Mouse (Mus musculus): ENCODE measurements around the gene Tanc2.
A peak's percentile ranks its signal among the peaks of the same experiment; 100 is the strongest.

Tanc2 gene

DNA sequence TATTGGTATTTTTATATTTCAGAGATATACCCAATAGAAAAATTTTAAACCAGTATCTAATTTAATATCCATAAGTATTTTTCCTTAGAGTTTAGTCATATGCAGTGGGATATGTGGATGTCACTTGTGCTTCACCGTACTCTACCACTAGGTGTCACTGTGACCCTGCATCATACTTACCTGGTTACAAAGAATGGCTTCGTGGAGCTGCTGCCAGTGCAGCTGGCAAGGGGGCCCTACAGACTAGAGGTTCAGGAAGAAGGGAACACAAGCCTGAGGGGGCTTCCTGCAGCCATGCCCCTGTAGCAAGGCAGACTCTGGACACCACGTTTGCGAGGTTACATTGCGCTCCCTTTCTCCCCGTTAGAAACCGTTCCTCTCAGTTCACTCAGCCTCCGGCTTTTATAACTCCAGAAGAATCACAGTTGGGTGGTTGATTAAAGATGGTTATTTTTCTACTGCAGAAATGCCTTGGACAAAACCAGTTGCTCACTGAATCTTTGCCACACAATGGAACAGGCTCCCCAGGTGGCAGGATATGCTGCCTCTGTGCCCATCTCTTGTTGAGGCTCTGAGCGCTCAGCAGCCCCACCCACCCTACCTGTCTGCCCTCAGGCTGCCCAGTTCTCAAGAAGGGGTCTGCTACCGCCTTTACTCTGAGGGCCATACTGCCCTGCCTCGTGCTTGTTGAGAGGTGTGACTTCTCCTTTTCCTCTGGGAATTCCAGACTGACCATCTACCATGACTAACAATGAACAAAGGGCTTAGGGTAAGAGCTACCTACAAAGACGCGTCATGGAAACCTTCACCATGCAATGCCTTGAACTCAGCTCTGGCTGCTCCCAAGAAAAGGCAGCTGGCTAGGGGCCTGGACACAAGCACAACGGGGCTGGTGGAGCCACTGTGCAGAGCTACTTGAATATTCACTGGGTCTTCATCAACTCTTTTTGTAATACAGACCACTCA, 337.6 kb downstream of the Tanc2 start:
- DNase-seq (ENCODE audit: low spot score): peak; percentile 85

DNA sequence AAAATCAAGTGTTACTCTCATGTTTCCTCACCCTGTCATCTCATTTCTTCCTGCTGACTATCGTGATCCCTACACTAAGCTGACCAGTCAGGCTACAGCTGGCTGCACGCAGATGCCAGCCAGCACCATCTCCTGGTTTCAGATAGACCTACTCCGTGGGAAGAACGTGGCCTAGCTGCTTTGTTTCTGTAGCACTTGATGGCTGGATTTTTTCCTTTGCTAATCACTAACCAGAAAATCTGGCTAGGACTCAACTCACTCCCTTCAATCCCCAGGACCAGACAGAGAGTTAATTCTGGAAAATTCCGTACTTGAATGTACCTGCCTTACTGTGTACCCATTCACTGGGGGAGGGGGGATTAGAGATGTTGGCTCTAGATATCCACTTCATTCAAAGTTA, 338.4 kb downstream of the Tanc2 start:
- DNase-seq (ENCODE audit: low spot score): no peak

DNA sequence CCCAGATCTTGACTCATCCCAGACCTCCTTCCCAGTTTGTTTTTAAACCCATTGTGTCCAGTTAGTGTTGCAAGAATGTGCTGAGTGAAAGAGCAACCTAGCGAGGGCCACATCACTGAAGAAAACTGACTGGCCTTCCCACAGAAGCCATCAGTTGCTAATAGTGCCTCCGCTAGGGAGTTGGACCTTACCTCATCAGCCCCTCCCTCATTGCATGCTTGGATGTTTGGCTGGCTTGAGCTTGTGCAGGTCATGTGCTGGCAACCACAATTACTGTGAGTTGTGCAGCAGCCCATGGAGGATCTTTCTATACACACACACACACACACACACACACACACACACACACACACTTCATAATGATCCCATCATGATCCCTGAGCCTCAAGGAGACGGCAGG, 341.6 kb downstream of the Tanc2 start:
- DNase-seq (ENCODE audit: low spot score): no peak

DNA sequence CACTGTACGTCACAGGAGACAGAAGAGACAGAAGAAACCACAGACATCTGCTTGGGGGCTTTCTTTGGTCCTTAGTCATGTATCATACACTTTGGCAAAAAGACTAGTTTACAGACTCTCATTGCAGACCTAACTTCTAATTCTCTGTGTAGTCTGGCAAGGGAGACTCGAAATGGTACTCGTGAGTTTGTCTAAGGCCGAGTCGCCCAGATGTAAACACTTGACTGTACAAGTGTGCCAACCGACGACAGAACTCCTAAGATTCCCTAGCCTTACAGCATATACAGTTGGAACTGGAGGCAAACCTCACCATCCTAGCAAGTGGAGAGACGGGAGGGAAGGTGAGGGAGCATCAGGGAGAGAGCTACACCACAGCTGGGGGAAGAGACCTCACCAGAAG, 344.0 kb downstream of the Tanc2 start:
- DNase-seq (ENCODE audit: low spot score): peak; percentile 70

DNA sequence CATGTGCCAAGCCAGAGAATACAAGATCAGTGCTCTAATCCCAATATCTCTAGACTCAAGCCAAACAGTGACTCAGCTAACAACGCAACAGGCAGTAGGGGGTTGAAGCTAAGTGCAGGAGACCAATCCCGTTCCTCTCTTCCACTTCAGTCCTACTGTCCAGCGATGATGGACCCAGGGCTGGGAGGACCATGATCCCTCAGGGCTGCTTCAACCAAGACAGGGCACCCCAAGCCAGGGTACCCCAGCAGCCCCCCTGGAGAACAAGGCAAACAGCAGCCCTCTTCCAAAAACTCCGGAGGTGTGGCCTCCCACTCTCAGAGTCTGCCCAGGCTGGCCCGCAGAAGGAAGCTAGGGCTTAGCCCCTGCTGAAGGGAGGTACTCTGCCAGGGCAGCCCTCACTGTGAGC, 344.5 kb downstream of the Tanc2 start:
- no peak for DNase-seq (ENCODE audit: low spot score)

DNA sequence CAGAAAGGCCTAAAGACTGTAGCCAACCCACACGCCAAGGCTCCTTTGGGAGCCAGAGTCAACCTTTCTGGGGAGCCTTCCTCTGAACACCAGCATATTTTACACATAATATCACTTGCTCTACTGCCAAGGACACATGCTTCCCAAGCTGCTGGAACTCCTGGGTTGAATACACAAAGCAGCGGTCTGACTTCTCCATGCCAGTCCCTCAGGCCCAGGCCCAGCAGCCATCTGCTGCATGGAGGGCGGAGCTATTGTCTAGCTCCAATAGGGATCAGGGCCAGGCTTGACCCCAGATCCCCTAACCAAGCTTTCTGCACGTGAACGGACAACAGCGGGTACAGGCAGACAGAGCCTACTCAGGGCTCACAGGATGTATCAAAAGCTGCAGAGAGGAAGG, 345.0 kb downstream of the Tanc2 start:
- no peak for DNase-seq (ENCODE audit: low spot score)

DNA sequence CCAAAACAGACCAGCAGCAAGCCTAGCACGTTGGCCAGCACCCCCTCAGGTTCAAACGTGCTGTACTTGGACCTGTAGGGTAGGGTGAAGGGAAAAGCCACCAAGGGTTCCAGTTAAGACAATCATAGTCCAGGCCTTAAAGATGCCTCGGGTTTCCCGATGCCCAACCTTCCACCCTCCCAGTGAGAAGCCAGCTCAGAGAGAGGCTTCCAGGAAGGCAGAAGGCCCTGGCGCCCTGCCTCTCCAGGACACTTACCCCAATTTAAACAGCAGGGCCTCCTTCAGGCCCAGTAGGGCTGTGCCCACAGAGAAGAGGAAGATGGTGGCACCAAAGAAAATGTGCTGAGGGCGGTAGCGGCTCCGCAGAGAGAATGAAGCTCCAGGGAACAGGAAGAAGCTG, 345.7 kb downstream of the Tanc2 start:
- DNase-seq (ENCODE audit: low spot score): no peak

DNA sequence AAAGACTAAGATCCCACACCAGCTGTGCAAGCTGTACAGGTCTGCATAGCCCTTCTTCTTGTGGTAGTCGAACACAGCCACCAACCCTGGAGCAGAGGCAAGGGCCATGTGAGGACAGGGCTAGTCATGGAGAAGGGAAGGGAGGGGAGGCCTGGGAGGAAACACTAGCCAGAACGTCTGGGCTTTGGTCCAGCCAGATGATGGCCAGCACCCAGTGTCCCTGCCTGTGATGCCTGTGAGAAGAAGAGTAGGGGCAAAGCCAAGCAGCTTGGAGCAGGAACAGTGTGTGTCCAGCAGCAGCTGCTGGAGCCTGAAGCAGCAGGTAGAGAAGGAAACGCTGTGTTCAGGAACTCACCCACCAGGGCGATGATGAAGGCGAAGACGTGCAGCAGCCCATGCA, 346.4 kb downstream of the Tanc2 start:
- DNase-seq (ENCODE audit: low spot score): peak; percentile 64

DNA sequence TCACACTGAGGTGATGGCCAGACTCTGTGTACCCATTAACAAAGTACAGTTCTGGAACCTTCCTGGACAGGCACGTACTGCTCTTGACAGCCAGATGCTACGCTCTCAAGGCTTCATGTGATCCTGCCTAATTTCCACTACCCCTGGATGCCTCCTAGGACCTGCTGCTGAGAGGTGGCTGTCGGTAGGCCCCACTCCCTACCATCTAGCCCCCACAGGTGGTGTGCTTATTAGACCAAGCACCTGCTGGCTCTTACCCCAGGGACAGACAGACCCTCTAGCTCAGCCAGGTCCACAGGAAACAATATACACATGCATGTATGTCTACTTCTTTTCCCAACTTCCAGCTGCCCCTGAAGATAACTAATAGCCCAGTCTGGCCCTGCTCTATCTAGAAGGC, 347.2 kb downstream of the Tanc2 start:
- no peak for DNase-seq (ENCODE audit: low spot score)

DNA sequence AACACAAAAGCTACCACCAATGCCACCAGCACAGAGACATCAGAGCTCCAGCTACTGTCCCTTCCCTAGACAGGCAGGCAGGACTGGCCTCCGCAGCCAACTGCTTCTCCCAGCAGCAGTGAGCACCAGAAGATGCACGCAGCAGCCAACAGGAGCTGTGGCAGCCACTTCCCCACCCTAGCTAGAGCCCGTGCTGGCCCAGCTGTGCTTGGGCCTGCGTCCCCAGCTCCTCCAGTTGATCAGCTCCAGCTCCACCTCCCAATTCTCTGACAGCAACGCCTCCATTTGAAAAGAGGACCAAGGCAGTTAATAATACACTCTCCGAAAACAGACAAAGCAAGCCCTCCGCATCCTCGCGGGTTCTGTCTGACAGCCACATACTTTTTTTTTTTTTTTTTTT, 349.0 kb downstream of the Tanc2 start:
- DNase-seq (ENCODE audit: low spot score): no peak

DNA sequence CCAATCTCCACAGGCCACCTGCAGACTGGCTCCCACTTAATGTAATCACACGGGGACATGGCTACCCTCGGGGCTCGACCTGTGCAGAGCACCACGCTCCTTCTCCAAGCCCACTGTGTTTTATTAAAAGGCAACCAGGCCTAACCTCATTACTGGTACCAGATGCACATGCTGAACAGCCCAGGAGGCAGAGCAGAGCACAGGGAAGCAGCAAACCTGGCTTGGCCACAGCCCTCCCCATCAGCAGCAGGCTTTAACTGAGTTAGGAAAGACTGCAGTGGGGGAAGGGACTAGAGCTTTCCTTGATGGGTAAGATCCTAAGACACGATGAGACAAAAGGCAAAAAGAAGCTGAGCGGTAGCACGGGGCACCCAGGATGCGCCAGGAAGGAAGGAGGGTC, 352.2 kb downstream of the Tanc2 start:
- DNase-seq (ENCODE audit: low spot score): no peak

DNA sequence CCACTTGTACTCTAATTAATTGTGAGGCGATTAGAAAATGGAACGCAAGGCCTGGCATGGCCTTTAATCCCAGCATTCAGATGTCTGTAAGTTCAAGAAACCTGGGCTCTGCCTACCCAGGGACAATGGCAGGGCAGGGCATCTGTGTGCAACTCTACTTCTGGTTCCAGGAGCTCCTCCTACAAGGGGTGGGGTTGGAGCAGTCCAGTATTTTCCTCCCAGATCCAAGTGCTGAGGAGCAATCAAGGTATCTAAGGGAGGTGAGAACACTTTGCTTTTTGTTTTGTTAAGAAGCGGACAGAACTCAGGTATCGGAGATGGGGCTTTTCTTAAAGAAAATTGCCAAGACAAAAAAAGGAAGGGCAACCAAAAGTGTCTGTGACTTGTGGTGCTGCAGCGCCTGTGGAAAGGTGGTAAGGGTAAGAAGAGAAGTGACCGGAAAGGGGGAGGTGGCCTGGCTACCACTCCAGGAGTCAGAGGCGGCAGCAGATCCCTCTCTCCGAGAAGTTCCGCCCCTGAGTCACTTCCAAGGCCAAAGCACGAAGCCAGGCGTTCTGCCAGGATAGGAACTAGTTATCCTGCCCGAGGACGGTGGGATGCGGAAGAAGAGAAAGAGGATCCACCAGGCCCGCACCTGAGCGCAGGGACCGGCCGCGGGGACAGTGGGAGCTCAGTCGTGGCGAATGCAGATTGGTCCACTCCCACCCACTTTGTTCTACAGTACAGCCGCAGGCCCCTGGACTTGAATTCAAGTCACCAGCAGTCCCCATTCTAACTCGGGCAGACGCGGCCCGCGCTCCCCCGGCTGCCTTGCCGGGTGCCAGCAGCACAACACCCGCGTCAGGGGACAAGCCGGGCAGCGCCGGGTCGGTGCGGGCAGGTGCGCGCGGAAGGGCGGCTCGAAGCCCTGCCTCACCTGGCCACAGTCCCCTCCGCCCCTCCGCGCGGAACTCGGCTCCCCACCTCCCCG, 353.6 kb downstream of the Tanc2 start:
- DNase-seq (ENCODE audit: low spot score): peak; percentile 84

DNA sequence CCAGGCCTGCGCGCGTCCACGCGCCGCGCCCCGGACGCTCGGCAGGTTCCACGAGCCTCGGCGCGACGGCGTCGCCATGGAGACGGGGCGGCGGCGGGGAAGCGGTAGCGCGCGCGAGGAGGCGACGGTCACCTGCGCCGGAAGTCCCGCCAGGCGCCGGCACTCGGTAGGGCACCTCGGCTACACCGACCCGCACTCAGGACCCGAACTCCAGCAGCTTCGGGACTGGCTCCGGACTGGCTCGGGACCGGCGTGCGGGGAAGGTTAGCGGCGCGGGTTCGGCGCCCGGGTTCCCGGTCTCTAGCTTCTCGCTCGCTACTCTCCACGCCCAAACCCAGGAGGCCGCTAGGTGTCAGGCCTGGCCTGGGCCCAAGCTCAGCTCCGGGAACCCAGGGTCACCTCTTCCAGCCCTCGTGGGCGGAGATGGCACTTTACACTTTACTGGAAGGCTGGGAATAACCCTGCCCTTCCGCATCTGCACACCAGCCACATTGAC, 354.4 kb downstream of the Tanc2 start:
- peak; percentile 89 for DNase-seq (ENCODE audit: low spot score)

DNA sequence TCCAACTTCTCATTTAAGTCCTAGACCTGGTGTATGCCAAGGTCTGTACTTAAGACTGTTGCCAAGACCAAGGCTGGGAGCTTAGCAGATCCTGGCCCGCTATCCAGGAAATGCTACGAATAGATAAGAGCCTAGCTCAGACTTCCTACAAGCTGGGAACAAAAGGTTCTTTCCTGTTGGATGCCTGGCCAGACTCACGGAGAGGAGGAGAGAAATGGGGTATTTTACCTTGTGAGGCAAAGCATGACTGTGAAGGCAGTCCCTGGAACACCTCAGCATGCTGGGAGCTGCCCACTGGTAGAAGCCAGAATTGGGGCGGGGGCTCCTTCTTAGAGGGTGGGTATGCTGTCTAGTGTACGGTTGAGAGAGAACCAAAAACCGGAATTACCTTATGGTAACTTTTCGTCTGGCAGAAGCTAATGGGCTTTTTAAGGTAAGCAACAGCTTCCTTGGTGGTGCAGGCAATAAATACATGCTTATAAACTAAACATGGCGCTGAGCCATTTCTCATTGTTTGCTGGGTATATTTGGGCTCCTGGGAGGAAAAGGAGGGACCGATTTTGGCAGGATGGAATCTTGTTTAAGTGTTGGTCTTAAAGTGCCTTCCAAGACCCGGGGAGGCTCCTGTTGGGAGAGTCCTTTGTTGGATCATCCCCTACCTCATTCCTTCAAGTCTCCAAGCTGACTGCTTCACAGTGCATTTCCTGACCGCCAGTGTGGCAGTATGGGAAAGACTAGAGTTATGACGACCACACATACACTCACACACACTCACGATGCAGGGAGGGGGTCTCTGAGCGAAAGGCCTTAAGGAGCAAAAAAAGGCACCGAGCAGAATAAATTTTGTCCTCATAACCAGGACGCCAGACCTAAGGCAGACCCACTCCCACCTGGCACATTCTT, 355.2 kb downstream of the Tanc2 start:
- DNase-seq (ENCODE audit: low spot score): peak; percentile 91

DNA sequence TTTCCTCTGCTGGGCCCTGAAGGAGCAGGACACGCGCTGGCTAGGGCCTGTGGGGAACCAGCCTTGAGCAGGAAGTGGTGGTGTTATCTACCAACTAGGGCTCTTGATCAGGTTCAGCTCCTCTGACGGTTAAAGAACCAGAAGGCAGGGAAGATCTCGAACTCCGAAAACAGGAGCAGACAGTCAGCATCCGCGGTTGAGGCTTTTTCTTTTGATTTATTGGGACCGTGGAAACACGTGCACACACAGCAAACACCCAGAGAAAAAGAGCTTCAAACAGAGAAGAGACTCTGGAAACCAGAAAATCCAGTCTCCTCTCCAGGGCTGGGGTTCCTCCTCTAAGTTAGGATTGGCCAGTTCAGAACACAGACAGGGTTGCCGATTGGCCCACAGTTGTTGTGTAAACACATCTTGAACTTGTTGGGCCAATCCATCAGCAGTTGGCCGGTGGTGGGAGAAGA, 356.9 kb downstream of the Tanc2 start:
- peak; percentile 56 for DNase-seq (ENCODE audit: low spot score)

DNA sequence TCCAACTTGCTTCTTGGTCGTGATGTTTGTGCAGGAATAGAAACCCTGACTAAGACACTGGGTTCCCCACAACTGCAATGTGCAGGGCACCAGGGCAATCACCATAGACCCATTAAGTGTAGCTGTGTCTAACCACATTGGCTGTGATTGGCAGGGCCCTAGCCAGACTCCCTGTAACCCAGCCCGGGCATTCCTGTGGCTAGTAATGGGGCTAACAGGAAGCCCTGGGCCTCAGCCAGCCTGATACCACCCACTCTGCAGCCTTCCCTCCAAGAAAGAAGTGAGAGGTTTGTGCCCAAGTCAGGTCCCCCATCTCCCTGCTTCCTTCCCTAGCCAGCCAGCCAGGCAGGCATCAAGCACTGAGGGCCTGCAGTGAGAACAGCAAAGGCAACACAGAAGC, 358.5 kb downstream of the Tanc2 start:
- DNase-seq (ENCODE audit: low spot score): no peak

DNA sequence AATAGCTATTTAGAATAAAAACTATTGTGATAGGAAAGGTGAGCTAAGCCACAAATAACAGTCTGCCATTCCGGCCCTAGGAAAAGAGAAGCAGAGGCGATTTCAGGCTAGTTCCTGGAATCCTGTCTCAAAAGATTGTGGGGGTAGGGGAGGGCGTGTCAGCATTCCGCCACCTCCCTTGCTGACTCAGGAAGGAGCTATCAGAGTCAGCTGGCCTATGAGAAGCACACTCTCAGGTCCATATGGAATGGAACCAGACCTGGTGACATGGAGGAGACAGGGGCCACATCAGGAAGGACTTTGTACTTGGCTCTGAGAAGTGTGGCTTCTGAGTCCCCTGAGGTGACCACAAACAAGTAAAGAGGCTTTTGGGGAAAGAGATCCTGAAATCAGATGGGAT, 360.7 kb downstream of the Tanc2 start:
- DNase-seq (ENCODE audit: low spot score): no peak

DNA sequence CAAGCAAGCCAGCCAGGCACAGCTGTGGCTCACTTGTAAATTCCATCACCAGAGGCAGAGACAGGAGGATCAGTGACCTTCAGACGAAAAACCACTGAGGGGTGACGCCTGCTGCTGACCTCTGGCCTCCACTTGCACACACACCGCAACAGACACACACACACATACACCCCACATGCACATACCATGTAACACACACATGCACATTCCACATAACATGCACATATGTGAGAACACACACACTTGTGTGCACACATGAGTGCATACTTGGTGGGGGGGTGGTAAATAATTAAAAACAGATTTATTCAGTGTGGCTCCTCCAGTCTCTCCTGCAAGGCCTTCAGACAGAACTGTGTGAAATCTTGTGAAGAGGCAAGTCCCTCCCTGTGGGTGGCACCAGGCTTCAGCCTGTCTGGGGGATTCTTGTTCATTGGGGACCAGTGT, 361.8 kb downstream of the Tanc2 start:
- no peak for DNase-seq (ENCODE audit: low spot score)

DNA sequence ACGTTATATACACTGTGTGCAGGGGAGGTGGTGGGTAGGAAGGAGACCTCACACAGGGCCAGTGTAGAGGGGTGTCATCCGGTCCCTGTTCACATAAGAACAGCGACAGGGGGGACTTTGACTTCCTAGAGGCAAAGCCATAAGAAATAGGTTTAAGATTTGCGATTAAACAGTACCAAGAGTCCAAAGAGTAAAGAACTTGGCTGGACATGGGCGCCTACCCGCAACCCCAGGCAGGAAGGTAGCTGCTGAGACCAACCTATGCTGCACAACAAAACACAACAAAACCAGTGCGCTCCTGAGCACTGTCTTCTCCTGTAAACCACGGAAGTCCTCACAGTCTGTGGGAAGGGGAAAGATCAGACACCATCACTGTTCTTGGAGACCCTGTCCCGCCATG, 362.3 kb downstream of the Tanc2 start:
- DNase-seq (ENCODE audit: low spot score): no peak

DNA sequence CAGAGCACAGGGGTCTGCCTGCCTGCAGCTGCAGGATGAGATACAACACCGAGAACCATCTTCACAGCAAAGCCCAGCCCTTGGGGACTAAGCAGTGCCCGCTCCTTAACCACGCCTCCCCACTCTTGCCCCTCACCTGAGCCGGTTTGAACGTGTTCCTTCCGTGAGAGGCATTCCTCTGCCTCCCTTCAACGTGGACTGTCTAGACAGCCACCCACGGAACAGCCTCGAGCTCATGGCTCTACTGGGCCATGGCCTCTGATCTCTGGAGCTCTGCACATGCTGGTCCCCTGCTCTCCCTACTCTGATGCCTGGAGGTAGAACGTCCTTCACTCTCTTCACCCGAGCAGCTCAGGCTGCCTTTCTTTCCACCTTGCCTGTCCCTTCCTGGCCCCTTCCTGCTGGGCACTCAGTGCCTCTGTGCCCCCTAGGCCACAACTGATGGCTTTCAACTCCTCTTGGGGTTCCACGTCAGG, 363.2 kb downstream of the Tanc2 start, which contains the start of gene Cyb561:
TSS of gene Cyb561 (minus strand) at position 426 of the 476 bp plus-strand sequence.
- DNase-seq (ENCODE audit: low spot score): no peak

DNA sequence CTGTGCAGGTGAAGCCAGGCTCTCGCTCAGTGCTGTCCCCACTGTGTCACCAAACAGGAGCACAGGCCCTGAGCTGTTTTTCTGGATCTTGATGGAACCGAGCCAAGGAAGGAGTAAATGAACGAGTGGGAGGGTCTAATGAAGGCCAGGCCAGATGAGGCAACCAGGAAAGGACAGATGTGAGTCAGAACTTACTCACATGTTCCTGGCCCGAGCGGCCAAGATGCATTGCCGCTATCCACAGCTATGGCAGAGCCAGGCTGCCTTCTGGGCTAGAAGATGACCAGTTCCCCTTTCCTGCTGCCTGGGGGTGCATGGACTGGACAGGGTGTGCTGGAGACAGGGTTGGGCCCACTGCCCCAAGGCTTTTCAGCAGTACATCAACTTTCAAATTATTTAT, 363.6 kb downstream of the Tanc2 start:
- peak; percentile 57 for DNase-seq (ENCODE audit: low spot score)

Data from lung, postnatal 25 days (tissue).